Mouse (Mus musculus): ENCODE data around the gene Zfp61.
A peak's percentile ranks its signal among the peaks of the same experiment; 100 is the strongest.

The Zfp61 gene

GRCm38 (mm10) chr7:24254633-24255474 lies 46.2 kb downstream of the Zfp61 start, which contains the start of gene Zfp108:
Zfp108 (plus strand) TSS chr7:24254794.
- peak; percentile 92 for DNase-seq

- no peak for DNase-seq
Observed at GRCm38 (mm10) chr7:24253779-24254615, 47.0 kb downstream of the Zfp61 start.
